Mouse (Mus musculus) spleen, adult 2 months (tissue): ENCODE measurements around the gene Tex21. TPM values are rescaled to one million over a fixed set of nuclear protein-coding genes. Genes with fewer than 3 reads are reported as not detected.

ENCODE experiments used
- DNase-seq, 2 experiments: peaks; one replicate each; pipeline versions ENCODE4 v3.0.0 to v3.0.0-alpha.2; 2012 to 2021; ENCODE audit warnings: low spot score in 2 of 2, low read depth in 1 of 2
- H3K27ac ChIP-seq: fragments of 200-500 bp; 2 replicates; pipeline ENCODE4 v1.5.1; 2012; ENCODE audit warnings: low read length, inconsistent platforms; ENCODE audit not compliant: insufficient read depth
- H3K27me3 ChIP-seq: fragments of 200-500 bp; 2 replicates; pipeline ENCODE4 v1.6.1; 2012; ENCODE audit warnings: mild to moderate bottlenecking, moderate library complexity, low read length, inconsistent platforms; ENCODE audit not compliant: control insufficient read depth, insufficient read depth
- H3K36me3 ChIP-seq: fragments of 200-500 bp; 2 replicates; pipeline ENCODE4 v1.6.1; 2012; ENCODE audit warnings: mild to moderate bottlenecking, low read length, inconsistent platforms; ENCODE audit not compliant: control insufficient read depth, insufficient read depth
- H3K4me1 ChIP-seq: fragments of 200-500 bp; 2 replicates; pipeline ENCODE4 v1.6.1; 2011; ENCODE audit warnings: inconsistent platforms; ENCODE audit not compliant: control insufficient read depth, insufficient read depth, insufficient read length
- H3K4me3 ChIP-seq: fragments of 200-500 bp; 2 replicates; pipeline ENCODE4 v1.5.1; 2011; ENCODE audit warnings: mild to moderate bottlenecking, inconsistent platforms; ENCODE audit not compliant: insufficient read depth, insufficient read length; ENCODE audit errors: extremely low read depth
- CTCF ChIP-seq: fragments of 200-500 bp; IDR thresholded peaks from 2 replicates; pipeline ENCODE4 v1.5.1; 2011; ENCODE audit warnings: mild to moderate bottlenecking, inconsistent platforms; ENCODE audit not compliant: insufficient read depth, insufficient read length, insufficient replicate concordance; ENCODE audit errors: extremely low read depth
- POLR2A ChIP-seq: fragments of 200-500 bp; IDR thresholded peaks from 2 replicates; pipeline ENCODE4 v1.6.1; 2011; ENCODE audit warnings: low read depth, low read length, inconsistent platforms
- WGBS: fragments of 180-500 bp; shearing (Covaris S2); methylation state at CpG from one replicate; pipeline ENCODE4 v1.1.7; 2018; 5-methylcytosine and 5-hydroxymethylcytosine counted together
- polyA plus RNA-seq: library from polyadenylated mRNA; depleted of rRNA; stranded (reverse); fragments of >200 nt; gene quantifications from 2 replicates; pipeline ENCODE4 v1.2.3, GENCODE M21; 2012

The Tex21 gene
- polyA plus RNA-seq, 1 experiment = not detected

- Histone ChIP-seq H3K4me3 (no peak overlapping the region), H3K4me1 (no peaks in the 10 kb centered on the region), H3K27me3 (no peaks in the 10 kb centered on the region), H3K27ac (no peak overlapping the region), H3K36me3 (peaks cover 8% of the 10 kb centered on the region)
- WGBS = 97% methylated on average over 17 of the region's 17 CpGs
- no peak for DNase-seq
- TF ChIP-seq CTCF (no peak), POLR2A (no peak)
These were observed 36.1 kb upstream of the Tex21 start for GRCm38 (mm10) chr12:76282532-76283173.

DNA sequence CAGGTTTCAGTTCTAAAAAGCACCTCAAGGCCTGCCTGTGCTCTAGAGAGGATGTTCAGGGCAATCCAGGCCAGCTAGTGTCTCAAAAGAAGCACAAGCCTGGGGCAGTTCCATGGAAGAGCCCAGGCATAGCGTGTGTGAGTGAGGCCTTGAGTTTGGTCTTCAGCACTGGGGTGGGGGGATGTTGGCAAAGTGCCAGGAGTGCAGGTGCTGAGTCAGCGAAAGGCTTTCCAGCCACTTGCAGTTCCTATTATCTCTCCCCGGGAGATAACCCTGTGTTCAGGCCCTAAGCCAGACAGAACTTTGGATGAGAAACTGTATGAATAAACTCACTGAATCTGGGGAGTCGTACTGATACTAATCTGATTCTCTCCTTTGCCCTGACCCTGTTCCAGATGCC, 35.6 kb upstream of the Tex21 start:
- DNase-seq = no peak
- H3K4me3 ChIP-seq = no peak overlapping the region
- no peak overlapping the region for H3K27ac ChIP-seq
- no peak for TF ChIP-seq POLR2A
- TF ChIP-seq CTCF = no peak
- H3K27me3 ChIP-seq = no peaks in the 10 kb centered on the region
- H3K36me3 ChIP-seq = peaks cover 8% of the 10 kb centered on the region
- no peaks in the 10 kb centered on the region for H3K4me1 ChIP-seq
- WGBS = 80% methylated on average over 4 of the region's 4 CpGs

DNA sequence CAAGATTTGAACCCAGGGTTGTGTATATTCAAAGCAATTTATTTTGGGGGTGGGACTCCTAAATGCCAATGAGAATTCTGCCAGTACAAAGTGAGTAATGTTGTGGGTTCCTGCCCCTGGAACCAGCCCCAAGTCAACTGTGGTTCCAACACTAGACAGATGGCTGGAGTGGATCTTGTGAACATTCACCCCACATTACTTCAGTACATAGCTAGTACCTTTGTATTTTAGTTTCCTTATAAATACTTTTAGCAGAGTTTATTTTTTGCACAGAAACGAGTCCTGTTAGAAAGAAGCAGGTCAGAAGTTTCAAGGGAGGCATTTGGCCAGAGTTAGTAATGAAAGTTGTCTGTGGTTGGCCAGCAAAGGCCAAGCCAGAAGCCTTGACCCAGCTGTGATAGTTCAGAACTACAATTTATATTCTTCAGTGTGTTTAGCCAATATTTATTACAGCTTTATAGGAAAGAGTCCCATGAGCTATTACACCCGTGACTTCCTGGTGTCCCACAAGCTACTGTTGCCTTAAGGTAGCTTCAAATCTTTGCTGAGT, 34.6 kb upstream of the Tex21 start:
- 81% methylated on average over 2 of the region's 2 CpGs for WGBS
- Histone ChIP-seq H3K4me3 (no peak overlapping the region), H3K4me1 (no peaks in the 10 kb centered on the region), H3K27me3 (no peaks in the 10 kb centered on the region), H3K36me3 (peaks cover 8% of the 10 kb centered on the region), H3K27ac (no peak overlapping the region)
- TF ChIP-seq CTCF (no peak), POLR2A (no peak)
- no peak for DNase-seq

DNA sequence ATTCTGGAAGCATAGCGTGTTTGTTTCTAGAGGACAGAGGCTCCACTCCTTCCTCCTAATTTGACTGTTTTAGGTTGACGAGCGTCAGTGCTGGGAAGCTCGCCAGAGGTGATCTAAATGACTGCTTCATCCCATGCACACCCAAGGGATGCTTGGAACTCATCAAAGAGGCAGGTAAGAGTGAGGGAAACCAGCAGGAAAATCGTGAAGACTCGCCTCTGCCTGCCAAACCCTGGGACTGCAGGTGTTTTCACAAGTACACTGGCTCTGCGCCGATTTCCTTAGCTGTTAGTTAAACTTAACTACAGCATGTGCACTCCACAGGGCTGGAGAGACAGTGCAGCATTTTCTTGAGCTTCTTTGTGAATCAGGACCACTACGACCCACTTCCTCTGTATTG, 34.0 kb upstream of the Tex21 start:
- TF ChIP-seq CTCF = no peak
- no peak for TF ChIP-seq POLR2A
- H3K27me3 ChIP-seq = no peaks in the 10 kb centered on the region
- H3K4me1 ChIP-seq = no peaks in the 10 kb centered on the region
- peaks cover 8% of the 10 kb centered on the region for H3K36me3 ChIP-seq
- no peak overlapping the region for H3K27ac ChIP-seq
- no peak overlapping the region for H3K4me3 ChIP-seq
- WGBS = 92% methylated on average over 9 of the region's 9 CpGs
- DNase-seq = no peak

- Histone ChIP-seq H3K36me3 (peaks cover 7% of the 10 kb centered on the region), H3K4me1 (no peaks in the 10 kb centered on the region), H3K4me3 (no peak overlapping the region), H3K27me3 (no peaks in the 10 kb centered on the region), H3K27ac (no peak overlapping the region)
- TF ChIP-seq POLR2A (no peak), CTCF (no peak)
- no peak for DNase-seq
- 90% methylated on average over 6 of the region's 6 CpGs for WGBS
These were observed 31.7 kb upstream of the Tex21 start for GRCm38 (mm10) chr12:76278209-76278608.

GRCm38 (mm10) chr12:76272610-76273524, 26.3 kb upstream of the Tex21 start:
- TF ChIP-seq CTCF (no peak), POLR2A (no peak)
- Histone ChIP-seq H3K27me3 (no peaks in the 10 kb centered on the region), H3K36me3 (no peaks in the 10 kb centered on the region), H3K4me1 (no peaks in the 10 kb centered on the region), H3K4me3 (no peak overlapping the region), H3K27ac (no peak overlapping the region)
- WGBS = 90% methylated on average over 10 of the region's 10 CpGs
- no peak for DNase-seq

DNA sequence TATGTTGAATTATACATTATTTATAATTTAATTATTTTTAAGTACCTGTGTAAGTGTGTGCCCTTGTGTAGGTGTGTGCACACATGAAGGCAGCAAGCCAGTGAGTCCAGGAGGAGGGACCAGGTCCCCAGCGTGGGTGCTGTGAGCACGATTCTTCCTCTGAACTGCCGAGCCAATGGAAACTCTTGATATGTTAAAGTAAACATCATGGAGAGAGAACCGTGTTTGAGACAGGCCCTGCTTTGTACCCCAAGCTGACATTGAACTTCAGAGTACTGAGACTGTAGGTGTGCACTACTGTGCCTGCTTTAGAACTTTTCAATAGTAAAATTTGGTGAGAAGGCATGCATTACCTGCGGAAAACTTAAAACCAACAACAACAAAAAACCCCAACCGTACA, 25.0 kb upstream of the Tex21 start:
- no peak overlapping the region for H3K27ac ChIP-seq
- no peak for DNase-seq
- no peaks in the 10 kb centered on the region for H3K27me3 ChIP-seq
- H3K36me3 ChIP-seq = no peaks in the 10 kb centered on the region
- no peaks in the 10 kb centered on the region for H3K4me1 ChIP-seq
- H3K4me3 ChIP-seq = no peak overlapping the region
- TF ChIP-seq POLR2A (no peak), CTCF (no peak)
- 89% methylated on average over 6 of the region's 6 CpGs for whole genome bisulfite sequencing
